Mouse (Mus musculus) kidney, adult 9 months (tissue): ENCODE data around the gene Gm45623.

Source experiments
- DNase-seq: peaks from one replicate; pipeline ENCODE4 v3.0.0; 2022

Gene Gm45623

DNA sequence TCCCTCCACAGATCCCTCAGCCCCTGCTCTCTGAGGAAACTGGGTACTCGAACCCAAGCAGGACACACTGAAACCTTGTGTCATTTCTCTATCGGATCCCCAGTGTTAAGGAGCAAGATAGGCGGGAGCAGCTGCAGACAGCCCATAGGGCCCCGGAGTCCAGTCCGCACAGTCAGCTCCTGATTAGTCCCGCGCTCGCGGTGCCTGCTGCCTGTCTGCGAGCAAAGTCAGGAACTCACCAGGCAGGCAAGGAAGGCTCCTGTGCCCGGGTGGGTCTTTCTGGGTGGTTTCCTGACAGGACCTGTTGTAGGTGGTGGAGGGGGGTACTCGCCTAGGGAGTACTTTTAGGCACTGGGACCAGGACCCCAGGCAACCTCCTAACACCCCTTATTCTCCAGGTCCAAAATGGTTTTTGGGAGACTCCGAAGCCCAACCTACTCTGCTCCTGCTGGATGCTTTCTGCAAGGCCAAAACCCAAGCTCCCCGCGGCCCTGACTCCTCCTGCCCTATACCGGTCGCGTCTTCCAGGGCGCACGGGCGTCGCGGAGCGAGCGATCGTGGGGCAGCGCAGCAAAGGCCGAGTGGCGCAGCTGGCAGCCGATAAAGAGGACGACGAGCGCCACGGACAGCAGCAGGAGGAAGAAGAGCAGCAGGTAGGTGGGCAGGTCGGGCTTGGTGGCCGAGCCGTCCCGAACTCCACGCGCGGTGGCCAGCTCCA, 994 bp downstream of the Gm45623 start:
- DNase-seq = no peak

DNA sequence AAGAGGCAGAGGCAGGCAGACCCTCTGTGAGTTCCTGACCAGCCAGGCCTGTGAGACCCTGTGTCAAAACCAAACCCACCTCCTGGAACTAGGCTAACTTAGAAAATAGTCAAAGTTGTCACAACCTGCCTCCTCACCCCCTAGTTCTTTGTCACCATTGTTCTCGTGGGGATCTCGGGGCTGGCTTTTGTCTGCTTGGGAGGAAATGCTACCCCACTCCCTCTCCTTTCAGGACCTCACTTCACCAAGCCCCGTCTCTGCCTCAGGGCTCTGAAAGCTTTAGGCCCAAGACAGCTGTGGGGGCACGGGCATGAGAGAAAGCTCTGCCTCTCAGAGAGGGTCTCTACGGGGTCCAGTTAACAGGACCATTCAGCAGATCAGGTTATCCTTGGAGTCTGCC, 1.9 kb downstream of the Gm45623 start:
- DNase-seq = no peak

DNA sequence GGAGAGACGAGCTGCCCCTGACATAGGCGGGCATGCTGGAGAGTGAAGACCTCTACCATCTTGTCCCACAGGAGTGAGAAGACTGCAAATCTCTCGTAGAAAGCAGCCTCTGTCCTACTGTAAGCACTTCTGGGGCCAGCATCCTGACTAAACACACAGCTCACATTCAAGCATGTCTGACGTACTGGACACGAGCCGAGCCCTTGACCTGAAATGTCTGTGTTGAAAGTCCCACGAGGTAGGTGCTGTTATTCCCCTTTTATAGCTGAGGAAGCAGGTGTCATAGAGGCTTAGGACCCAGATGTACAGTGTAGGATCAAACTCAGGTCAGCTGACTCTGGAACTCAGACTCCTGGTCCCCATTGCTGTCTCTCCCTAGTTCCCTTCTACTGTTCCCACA, 4.2 kb downstream of the Gm45623 start:
- no peak for DNase-seq

DNA sequence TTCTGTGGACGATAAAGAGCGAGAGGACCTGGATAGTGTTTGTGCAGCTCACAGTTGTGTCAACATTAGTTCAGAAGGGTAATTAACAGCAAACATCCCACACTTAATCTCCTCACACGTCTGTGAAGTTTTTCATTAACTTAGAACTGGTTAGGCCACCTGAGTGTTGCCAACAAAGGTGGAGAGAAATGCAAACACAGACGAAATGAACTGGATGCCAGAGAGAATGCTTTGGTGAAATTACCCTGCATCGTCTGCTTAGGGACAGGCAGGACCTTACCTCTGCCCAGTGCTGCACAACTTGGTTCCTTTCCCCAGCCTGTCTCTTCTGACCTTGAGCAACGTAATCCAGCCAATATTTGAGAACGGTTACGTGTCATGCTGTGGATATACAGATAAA, 6.1 kb downstream of the Gm45623 start:
- peak; percentile 73 for DNase-seq

DNA sequence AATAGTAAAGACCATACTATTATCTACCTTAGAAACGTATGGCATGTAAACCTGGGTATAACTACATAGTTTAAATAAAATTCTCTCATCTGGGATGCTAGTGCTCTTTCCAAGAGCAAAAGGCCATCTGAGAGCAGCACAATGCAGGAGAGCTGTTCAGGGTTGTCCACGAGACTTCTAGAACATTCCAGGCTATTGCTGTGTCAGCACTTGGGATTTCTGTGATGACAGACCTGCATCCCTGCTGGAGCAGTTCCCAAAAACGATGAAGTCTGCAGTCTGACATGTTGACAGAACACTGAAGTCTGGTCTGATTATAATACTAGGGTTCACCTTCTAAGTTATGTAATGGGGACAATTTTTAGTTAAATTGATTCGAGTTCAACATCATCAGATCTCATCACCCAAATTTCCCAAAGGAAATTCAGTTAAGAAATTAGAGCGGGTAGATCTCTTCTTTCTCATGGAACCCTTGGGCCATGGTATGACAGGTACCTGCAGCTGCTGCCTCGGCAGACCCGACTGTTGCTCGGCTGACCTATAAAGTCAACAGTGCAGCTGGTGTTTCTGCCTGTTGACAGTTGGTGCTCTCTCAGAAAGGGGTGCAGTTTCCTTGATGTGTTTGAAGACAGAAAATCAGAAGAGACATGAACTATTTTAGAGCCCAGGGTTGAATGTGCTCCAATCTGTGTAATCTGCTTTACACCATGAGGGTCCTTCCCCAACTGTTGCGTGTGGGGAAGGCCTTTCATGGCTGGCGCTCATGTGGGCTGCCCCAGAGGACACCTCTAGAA, 6.7 kb downstream of the Gm45623 start:
- DNase-seq = peak; percentile 39

DNA sequence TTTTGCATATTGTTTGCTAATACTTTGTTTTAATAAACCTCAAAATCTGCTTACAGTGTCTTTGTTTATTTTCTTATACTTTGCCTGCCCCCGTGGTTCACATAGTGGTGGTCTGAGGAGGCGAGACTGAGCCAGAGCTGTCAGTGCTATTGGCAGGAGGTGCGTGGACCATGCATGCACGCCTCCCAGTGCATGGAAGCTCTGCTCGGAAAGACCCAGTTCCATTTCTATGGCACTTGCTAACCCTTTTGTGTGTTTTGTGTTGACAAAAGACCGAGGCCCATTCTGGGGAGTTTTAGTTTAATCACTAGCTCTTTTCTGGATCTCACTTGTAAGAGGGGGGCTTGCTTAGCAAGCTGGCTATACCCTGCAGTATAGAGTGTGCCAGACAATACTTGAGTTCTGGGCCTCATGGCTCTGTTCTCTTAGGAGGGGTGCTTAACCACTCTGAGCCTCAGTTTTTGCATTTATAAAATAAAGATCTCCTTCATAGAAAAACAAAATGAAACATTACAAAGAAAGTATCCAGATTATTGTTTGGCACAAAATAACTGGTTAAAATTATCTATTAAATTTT, 11.2 kb downstream of the Gm45623 start:
- no peak for DNase-seq

DNA sequence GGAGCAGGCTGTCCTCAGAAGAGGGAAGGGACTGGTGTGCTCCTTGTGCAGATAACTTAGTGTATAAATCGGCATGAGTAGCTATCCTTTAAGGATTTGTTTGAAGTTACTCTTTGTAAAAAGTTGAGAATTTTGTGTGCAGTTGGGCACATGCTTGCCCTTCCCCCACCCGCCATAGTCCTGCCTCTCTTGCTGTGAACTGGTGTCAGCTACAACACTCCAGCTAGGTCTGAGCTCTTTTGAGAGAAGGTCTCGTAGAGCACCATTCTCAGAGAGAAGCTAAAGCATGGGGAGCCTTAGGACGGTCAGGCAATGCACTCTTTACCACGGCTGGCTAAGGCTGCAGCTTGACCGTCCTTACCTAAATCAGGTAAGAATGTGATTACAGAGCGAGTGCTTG, 11.9 kb downstream of the Gm45623 start:
- DNase-seq = no peak

DNA sequence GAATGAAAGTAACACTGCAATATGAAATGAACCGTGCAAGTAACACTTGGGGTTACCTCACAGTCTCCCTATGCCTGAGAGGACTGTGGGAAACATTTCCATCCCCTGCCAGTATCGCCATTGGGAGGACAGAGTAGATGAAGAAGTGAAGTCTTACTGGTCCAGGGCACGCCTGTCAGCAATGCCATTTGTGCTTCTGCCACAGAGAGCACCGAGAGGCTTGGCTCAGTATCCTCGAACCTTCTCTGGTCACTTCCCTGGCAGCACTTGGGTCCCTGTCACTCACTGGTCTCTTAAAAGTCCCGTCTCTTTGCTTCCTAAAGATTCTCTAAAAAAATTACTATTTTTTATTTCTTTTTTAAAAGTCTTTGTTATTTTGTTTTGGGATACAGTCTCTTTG, 13.1 kb downstream of the Gm45623 start:
- DNase-seq = no peak

DNA sequence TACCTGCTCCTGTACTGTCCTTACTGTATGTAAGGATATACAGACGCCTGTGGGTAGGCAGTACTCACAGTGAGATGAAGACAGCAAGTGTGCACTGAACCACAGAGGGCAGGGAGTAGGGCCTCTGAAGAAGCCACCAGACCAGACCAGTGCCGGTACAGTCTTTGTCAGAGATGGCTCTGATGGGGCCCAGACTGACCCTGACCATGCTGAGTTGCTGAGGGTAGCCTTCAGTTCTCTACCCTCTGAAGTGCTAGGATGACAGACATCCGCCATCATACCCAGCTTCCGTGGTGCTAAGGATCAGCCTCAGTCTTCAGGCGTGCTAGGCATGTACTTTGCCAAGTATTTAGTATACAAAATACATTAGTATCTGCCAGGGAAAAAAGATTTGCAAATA, 14.1 kb downstream of the Gm45623 start:
- no peak for DNase-seq

DNA sequence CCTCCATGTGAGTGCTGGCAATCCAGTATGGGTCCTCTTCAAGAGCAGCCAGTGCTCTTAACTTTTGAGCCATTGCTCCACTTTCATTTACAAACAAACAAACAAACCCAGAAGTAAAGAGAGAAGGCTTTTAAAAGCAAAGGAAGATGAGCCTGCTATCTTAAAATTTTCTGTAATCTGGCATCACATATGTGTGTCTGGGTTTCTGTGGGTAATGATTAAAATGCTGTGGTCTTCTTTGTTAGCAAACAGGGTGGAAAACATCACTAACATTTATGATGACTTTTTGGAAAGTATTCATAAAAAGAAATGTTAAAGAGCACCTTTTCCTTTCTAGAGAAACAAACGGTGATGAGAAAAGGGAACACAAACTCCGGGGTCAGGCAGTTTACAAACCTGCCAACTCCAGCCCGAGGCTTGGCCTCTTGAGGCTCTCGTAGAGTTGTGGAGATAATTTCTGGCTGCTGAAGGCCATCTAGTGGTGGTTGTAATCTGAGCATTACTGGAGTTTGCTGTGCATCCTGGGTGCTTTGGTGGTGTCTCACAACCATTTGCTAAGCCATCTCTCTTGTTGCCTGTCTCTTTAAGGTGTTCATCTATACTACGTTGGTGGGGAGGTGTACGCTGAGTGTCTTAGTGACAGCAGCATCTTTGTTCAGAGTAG, 18.3 kb downstream of the Gm45623 start:
- peak; percentile 66 for DNase-seq

DNA sequence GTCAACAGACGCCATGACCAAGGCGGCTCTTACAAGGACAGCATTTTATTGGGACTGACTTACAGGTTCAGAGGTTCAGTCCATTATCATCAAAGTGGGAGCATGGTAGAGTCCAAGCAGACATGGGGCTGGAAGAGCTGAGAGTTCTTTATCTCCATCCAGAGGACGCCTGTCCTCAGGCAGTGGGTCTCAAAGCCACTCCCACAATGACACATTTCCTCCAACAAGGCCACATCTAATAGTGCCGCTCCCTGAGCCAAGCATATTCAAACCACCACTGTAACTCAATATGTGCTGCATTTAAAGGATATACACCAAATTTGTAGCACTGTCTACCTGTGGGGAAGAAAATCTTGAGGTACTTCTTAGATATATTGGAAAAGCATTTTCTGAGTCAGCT, 19.0 kb downstream of the Gm45623 start:
- DNase-seq = no peak

DNA sequence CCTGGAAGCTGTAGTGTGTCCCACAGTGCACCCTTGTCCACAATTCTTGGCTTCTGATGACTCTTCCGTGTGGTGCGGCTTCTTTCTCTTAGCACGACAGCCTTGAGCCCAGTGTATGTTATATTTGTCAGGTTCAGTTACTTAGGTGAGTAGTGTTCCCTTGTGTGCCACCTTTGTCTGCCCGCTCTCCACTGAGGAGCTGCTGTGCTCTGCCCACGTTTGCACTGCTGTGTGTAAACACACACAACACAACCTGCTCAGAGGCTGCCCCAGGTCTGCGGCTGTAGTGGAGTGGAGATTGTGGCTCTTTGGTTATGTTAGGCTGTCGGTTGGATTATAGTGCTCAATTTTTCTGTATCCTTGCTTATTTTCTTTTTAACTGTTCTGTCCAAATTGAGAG, 24.6 kb downstream of the Gm45623 start:
- no peak for DNase-seq

DNA sequence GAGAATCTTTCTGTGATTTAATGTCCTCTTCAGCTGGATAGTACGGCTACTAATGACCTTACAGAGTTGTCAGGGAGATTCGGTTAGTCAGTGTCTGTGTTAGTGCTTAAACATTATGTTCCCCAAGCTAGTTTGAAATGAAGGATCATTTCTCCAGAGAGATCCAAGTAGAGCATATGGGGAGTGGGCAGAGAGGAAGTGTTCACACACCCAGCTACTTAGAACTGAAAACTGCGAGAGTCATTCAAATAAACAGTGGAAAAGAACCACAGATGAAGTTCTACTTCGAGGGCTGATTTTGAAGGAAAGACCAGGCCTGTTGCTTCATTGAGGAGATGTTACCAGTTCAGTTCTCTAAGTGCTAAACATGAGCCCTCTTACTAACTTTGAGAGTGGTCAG, 27.1 kb downstream of the Gm45623 start:
- DNase-seq = no peak

DNA sequence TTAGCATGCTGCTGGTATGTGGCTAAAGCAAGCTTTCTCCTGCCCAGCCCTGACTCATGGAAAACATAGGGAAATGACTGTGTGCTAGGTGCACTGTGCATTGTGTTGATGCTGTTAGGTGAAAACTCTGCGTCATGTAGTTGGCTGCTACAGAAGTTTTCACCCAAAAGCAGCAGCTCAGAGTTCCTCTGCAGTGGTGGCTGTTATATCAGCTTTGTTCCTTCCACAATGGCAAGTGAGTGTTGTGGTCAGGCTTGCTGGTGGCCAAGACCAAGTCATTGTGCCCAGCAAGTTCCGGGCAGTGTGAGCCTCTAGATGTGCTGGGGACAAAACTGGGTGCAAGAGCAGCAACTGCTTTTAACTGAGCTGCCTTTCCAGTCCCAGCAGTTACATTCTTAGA, 41.4 kb downstream of the Gm45623 start:
- DNase-seq = no peak

DNA sequence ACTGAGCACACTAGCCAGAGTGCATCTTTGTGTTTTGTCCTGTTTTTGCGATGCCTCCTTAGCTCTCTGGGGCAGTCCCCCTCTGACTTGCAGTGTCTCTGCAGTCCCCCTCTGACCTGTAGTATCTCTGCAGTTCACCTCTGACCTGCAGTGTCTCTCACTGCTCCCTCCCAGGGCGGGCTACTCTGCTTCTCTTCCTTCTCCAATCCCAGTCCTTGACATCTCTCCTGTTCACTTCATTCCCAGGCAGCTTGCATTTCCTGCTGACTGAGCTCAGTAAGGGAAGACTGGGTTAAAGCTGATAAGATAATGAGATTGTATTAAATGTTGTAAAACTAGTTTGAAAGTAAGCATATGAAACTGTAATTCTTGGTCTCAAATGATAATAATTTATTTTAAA, 43.0 kb downstream of the Gm45623 start:
- DNase-seq = no peak

DNA sequence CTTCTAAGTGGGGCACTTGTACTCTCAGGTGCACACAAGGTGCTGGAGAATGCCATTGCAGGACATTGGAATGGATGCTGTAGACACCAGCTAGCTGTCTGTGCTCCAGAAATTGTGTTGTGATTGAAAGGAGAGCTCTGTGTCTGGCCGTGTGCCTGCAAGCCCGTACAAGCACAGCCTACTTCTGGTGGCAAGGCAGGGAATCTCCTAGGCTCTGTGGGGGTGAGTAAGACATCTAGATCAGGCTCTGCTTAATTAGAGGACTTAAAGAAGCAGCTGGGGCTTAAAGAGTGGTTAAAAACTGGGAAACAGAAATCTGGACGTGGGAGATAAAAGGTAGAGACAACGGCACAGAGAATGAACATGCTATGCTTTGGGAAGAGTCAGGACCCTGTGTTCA, 46.0 kb downstream of the Gm45623 start:
- DNase-seq = no peak

DNA sequence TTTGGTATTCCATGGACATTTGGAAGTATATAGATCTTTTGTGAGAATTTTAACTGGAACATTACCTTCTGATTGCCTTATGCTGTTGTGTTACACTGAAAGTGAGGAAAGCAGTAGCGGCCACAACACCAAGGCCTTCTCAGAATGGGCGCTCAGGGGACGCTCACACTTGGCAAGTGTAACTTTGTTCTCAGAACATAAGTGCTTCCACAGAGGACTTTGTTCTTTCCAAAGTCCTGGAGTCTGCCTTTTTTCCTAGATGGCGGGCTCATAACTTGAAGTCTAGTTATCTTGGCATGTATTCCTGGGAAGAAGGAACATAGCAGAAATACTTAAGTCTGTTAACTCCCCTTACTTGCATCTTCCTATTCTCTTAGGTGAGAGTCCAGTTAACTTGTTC, 46.5 kb downstream of the Gm45623 start:
- DNase-seq = peak; percentile 83

DNA sequence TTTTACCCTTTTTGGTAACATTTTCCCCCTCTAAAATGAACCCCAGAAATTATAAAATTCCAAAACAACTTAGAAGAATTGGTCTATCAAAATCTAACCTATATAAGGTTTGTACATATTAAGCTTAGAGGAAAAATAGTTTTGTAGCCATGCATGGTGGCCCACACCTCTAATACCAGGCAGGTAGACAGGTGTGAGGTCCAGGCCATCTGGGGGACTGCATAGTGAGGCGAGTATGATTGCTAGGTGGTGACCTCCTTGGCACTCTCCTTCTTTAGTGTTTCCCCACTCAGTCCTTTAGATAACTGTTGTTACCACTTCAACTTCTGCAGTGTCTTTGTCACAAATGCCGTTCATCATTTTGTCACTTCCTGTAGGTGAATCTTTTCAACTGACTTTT, 49.0 kb downstream of the Gm45623 start:
- no peak for DNase-seq

DNA sequence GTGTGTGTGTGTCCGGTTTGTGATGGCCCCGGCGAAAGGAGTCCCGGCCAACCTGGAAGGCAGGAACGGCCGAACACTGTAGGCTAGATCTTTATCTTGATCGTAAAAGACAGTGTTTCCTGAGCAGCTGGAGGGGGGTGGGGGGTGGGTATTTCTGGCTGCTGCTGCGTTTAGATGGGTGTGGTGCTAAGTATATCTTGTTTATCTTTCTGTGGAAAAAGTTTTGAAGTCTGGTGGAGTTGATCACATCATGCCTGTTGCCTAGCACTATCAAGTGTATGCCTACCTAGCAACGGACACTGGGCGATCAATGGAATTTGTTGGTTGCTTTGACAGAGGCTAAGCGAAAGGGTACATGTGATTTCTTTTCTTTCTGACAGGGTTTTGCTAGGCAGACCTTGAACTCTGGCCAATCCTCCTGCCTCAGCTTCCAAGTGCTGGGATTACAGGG, 49.7 kb downstream of the Gm45623 start:
- peak; percentile 37 for DNase-seq

DNA sequence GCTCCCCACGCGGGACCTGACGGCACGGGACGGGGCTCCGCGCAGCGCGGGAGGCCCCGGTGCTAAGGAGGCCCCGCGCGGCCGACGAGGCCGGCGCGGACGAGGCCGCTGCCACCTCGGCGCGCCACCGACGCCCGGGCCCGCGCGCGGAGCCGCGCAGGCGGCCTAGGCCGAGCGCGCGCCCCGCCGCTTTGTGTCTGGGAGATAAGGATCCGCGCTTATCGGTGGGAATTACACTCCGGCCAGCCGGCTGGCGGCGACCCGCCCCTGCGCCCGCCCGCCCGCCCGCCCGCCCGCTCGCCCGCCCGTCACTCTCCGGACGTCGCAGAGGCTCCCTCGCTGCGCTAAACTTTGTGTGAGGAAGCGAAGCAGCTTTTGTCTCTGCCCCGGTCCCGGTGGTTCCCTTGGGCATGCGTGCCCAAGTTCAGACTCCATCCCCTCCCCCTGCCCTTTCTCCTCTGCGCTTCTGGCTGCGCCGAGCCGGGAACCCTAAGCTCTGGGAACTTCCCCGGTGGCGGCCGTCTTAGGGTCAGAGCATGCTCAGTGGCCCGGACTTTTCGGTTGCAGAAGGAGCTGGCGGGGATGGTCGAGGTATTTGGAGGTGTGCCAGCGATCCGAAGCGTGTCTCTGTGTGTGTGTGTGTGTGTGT, 50.3 kb downstream of the Gm45623 start:
- DNase-seq = peak; percentile 86

DNA sequence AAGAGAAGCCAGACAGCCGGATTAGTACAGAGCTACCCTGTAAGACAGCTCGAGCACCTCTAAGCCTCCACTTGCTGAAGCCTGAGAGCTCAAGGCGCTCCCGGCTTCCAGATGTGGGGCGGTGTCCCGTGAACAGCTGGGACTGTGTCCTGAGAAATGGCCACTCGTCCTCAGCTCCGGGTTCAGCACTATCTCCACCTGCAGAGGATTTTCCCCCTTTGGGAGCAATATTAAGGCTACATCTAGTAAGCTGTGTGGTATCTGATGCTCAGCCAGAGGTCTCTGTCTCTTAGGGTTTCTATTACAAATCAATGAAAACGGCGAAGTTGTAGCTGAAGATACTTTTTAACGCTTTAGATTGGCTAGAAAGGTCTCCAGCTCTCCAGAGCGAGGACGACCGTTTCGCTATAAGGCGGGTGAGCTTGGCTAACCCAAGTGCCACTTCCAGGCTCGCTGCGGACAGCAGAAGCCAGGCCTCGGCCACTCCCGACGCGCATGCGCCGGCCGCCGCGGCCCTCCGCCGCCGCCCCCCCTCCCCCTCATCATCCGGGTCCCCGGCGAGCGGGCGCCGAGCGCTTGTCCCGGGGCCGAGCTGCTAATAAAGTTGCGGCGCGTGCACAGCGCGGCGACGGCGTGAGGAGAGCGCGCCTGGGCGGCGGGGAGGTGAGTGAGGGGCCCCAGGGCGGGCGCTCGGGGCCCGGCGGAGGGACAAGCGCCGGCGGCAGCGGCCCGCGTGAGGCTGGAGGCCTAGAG, 51.0 kb downstream of the Gm45623 start, which contains the start of gene Smad5:
Smad5 (plus strand) TSS at position 542 of the 753 bp plus-strand sequence.
- peak; percentile 85 for DNase-seq
